In genomic region chr9:89908601-89909000, GRCm38 (mm10) we compare ENCODE assay signal across 8 mouse cellular contexts. TPM values are rescaled to one million over a fixed set of nuclear protein-coding genes. Genes with fewer than 3 reads are reported as not detected.
DNase-seq lines count a peak whose midpoint lies in the region; ATAC-seq lines count a peak whose summit lies in the region.

No protein-coding gene starts in this region.

- WGBS in forebrain, embryonic 13.5 days = under 1% methylated on average over 32 of the region's 33 CpGs
- WGBS in hindbrain, embryonic 15.5 days = under 1% methylated on average over 33 of the region's 33 CpGs
- under 1% methylated on average over 33 of the region's 33 CpGs for WGBS in limb, embryonic 13.5 days

- H3K9me3 ChIP-seq in forebrain, embryonic 13.5 days (replicated peaks) = no peaks in the 10 kb centered on the region
- H3K9me3 ChIP-seq in hindbrain, embryonic 15.5 days = no peaks in the 10 kb centered on the region
- no peaks in the 10 kb centered on the region for H3K9me3 ChIP-seq in limb, embryonic 13.5 days

- peaks cover 83% of the 10 kb centered on the region for H3K27me3 ChIP-seq in forebrain, embryonic 13.5 days
- peaks cover 66% of the 10 kb centered on the region for H3K27me3 ChIP-seq in hindbrain, embryonic 15.5 days
- peaks cover 90% of the 10 kb centered on the region for H3K27me3 ChIP-seq in limb, embryonic 13.5 days

- peak; percentile 33 to 36 for DNase-seq in adrenal gland, adult 18-20 months (ENCODE audit: low spot score in 2 of 2)
- no peak for DNase-seq in adrenal gland, adult 8-10 months
- DNase-seq in brain, adult 2 months (ENCODE audit: low read depth, low spot score) = peak; percentile 91
- peak; percentile 34 for DNase-seq in retina, embryonic 14.5 days (ENCODE audit: low spot score)
- DNase-seq in spleen, adult 18-20 months = no peak

- H3K4me2 ChIP-seq in forebrain, embryonic 13.5 days = peak overlapping the region; percentile 95
- peak overlapping the region; percentile 94 for H3K4me2 ChIP-seq in hindbrain, embryonic 15.5 days
- H3K4me2 ChIP-seq in limb, embryonic 13.5 days (replicated peaks) = peak overlapping the region; percentile 94

- no peak overlapping the region for H3K27ac ChIP-seq in forebrain, embryonic 13.5 days
- H3K27ac ChIP-seq in hindbrain, embryonic 15.5 days (replicated peaks) = peak overlapping the region; percentile 51; the same call in 1 of the 2 replicates
- H3K27ac ChIP-seq in limb, embryonic 13.5 days = no peak overlapping the region

- peak; percentile 39 for ATAC-seq in forebrain, embryonic 13.5 days
- 0 out of 2 replicates have a peak, but pooled peaks have one; percentile 8 for ATAC-seq in hindbrain, embryonic 15.5 days (ENCODE audit: low FRiP score, low read depth)
- no peak for ATAC-seq in limb, embryonic 13.5 days (ENCODE audit: low FRiP score, low read depth)

- H3K4me1 ChIP-seq in forebrain, embryonic 13.5 days = peaks cover 27% of the 10 kb centered on the region
- peaks cover 27% of the 10 kb centered on the region for H3K4me1 ChIP-seq in hindbrain, embryonic 15.5 days (replicated peaks)
- peaks cover 30% of the 10 kb centered on the region for H3K4me1 ChIP-seq in limb, embryonic 13.5 days

- H3K4me3 ChIP-seq in forebrain, embryonic 13.5 days = peak overlapping the region; percentile 50
- peak overlapping the region; percentile 60 for H3K4me3 ChIP-seq in hindbrain, embryonic 15.5 days
- H3K4me3 ChIP-seq in limb, embryonic 13.5 days = peak overlapping the region; percentile 56

- H3K9ac ChIP-seq in forebrain, embryonic 13.5 days = peak overlapping the region; percentile 58
- H3K9ac ChIP-seq in hindbrain, embryonic 15.5 days = peak overlapping the region; percentile 50
- 0 out of 2 replicates have a peak overlapping the region, but pooled peaks have one; percentile 35 for H3K9ac ChIP-seq in limb, embryonic 13.5 days

- H3K36me3 ChIP-seq in forebrain, embryonic 13.5 days (ENCODE audit: poor library complexity, severe bottlenecking) = no peaks in the 10 kb centered on the region
- H3K36me3 ChIP-seq in hindbrain, embryonic 15.5 days = no peaks in the 10 kb centered on the region
- H3K36me3 ChIP-seq in limb, embryonic 13.5 days = no peaks in the 10 kb centered on the region

RNA-seq across cellular contexts. Expression of gene Rasgrf1, which starts 1.1 kb away (rescaled TPM):
- total RNA-seq in adrenal gland, adult 18-20 months (2021) = 10 to 100 TPM; 18.2 to 26.9 TPM
- total RNA-seq in adrenal gland, adult 8-10 months (2022) = 10 to 100 TPM; 26.4 to 88.9 (median 41.7) TPM
- 1.7 and 2.1 TPM in 2 replicates for polyA plus RNA-seq in forebrain, embryonic 13.5 days (2015; fragmentation: Nextera tagmentation; extraction: Ambion mirVana)
- polyA plus RNA-seq in hindbrain, embryonic 15.5 days (2015; fragmentation: Nextera tagmentation; extraction: Ambion mirVana) = 12.5 and 13.5 TPM in 2 replicates
- polyA plus RNA-seq in limb, embryonic 13.5 days (2015; fragmentation: Nextera tagmentation; extraction: Ambion mirVana) = 0.34 and 0.54 TPM in 2 replicates

Comparison
In these comparisons a context has a peak if more than half of its experiments do, and no peak if none do; other contexts are left out.
1. DNase-seq: peak in adrenal gland, adult 18-20 months (2 of 2), brain, adult 2 months (single experiment) and retina, embryonic 14.5 days (single experiment); none in adrenal gland, adult 8-10 months (single experiment) and spleen, adult 18-20 months (0 of 2).
2. Peak in every context shown above with its lines, with median percentiles within 50 percentile points of each other: H3K4me2 ChIP-seq, H3K4me3 ChIP-seq and H3K9ac ChIP-seq.